Mouse (Mus musculus): ENCODE data around the gene Gm4631. TPM values are rescaled to one million over a fixed set of nuclear protein-coding genes. Genes with fewer than 3 reads are reported as not detected.
"Not testable (repeated sequence)": the region's sequence is repeated elsewhere in the genome, so short reads cannot be mapped to it uniquely, and the experiment has no call there.

Gm4631 gene
- 3.9 and 4.1 TPM in 2 replicates for polyA plus RNA-seq (2015; fragmentation: Nextera tagmentation; extraction: Ambion mirVana)

DNA sequence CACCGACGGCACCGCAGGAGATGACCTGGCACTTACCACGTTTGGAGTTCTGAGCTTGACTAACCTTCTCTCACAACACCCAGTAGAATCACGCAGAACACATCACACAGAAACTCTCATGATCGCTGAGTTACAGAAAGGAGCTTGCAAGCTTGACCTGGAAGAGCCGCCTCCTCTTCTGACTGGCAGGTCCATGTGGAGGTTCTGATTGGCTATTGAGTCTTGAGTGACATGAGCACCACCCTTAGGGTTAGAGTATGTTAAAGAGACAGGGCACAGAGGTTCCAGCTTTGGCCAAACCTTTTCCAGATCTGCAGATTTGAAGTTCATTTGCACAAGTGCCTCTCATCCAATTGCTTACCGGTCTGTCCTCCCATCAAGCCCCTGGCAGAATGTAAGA is at the start of gene Gm4631:
Gene Gm4631, minus strand, starts transcription at position 101 of the 400 bp plus-strand sequence.
- not testable (repeated sequence) for H3K27ac ChIP-seq (replicated peaks); H3K9ac ChIP-seq; H3K36me3 ChIP-seq (replicated peaks); H3K9me3 ChIP-seq (replicated peaks); H3K4me2 ChIP-seq; ATAC-seq (ENCODE audit: insufficient read depth); H3K27me3 ChIP-seq; H3K4me3 ChIP-seq (replicated peaks); H3K4me1 ChIP-seq (replicated peaks)
- WGBS (ENCODE audit: insufficient replicate concordance): no CpG with 5 or more reads among the region's 8 CpGs

DNA sequence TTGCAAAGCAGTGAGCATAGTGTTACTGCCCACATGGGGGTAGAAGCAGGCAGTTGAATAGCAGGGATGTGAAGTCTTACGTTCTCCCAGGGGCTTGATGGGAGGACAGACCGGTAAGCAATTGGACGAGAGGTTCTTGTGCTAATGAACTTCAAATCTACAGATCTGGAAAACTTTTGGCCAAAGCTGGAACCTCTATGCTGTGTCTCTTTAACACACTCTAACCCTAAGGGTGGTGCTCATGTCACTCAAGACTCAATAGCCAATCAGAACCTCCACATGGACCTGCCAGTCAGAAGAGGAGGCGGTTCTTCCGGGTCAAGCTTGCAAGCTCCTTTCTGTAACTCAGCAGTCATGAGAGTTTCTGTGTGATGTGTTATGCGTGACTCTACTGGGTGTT is 34.1 kb upstream of the Gm4631 start, which contains the start of gene Zfp968:
Gene Zfp968, plus strand, starts transcription at position 301 of the 400 bp plus-strand sequence.
- not testable (repeated sequence) for H3K27ac ChIP-seq (replicated peaks); H3K4me1 ChIP-seq (replicated peaks); H3K4me2 ChIP-seq; ATAC-seq (ENCODE audit: insufficient read depth); H3K27me3 ChIP-seq; H3K9me3 ChIP-seq (replicated peaks); H3K4me3 ChIP-seq (replicated peaks); H3K9ac ChIP-seq; H3K36me3 ChIP-seq (replicated peaks)
- no CpG with 5 or more reads among the region's 6 CpGs for WGBS (ENCODE audit: insufficient replicate concordance)

DNA sequence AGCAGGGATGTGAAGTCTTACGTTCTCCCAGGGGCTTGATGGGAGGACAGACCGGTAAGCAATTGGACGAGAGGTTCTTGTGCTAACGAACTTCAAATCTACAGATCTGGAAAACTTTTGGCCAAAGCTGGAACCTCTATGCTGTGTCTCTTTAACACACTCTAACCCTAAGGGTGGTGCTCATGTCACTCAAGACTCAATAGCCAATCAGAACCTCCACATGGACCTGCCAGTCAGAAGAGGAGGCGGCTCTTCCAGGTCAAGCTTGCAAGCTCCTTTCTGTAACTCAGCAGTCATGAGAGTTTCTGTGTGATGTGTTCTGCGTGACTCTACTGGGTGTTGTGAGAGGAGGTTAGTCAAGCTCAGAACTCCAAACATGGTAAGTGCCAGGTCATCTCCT is 63.2 kb downstream of the Gm4631 start, which contains the start of gene Gm14440:
Gene Gm14440, plus strand, starts transcription at position 301 of the 400 bp plus-strand sequence.
- H3K4me2 ChIP-seq; H3K9ac ChIP-seq; H3K27ac ChIP-seq (replicated peaks); H3K36me3 ChIP-seq (replicated peaks); H3K4me3 ChIP-seq (replicated peaks); ATAC-seq (ENCODE audit: insufficient read depth); H3K4me1 ChIP-seq (replicated peaks); H3K9me3 ChIP-seq (replicated peaks); H3K27me3 ChIP-seq: not testable (repeated sequence)
- WGBS (ENCODE audit: insufficient replicate concordance): no CpG with 5 or more reads among the region's 6 CpGs

Other genes with a start within 250 kb of the Gm4631 start
- 1.0 and 1.2 TPM in 2 replicates for gene Gm14399, start 196.2 kb downstream of the Gm4631 start, polyA plus RNA-seq (2015; fragmentation: Nextera tagmentation; extraction: Ambion mirVana)
- gene Gm14443, start 162.3 kb downstream of the Gm4631 start, polyA plus RNA-seq (2015; fragmentation: Nextera tagmentation; extraction: Ambion mirVana): 0.09 TPM in 1 of 2 replicates, not detected in the other
- 1.1 and 1.5 TPM in 2 replicates for gene Gm14391, start 131.3 kb downstream of the Gm4631 start, polyA plus RNA-seq (2015; fragmentation: Nextera tagmentation; extraction: Ambion mirVana)
- gene Gm14440, start 63.1 kb downstream of the Gm4631 start, polyA plus RNA-seq (2015; fragmentation: Nextera tagmentation; extraction: Ambion mirVana): 1.1 TPM in 1 of 2 replicates, not detected in the other
- 0.84 and 1.0 TPM in 2 replicates for gene Zfp968, start 34.2 kb upstream of the Gm4631 start, polyA plus RNA-seq (2015; fragmentation: Nextera tagmentation; extraction: Ambion mirVana)
- 1.9 TPM in 2 replicates for gene Gm4724, start 97.6 kb upstream of the Gm4631 start, polyA plus RNA-seq (2015; fragmentation: Nextera tagmentation; extraction: Ambion mirVana)
- 1.7 and 1.8 TPM in 2 replicates for gene Zfp965, start 131.8 kb upstream of the Gm4631 start, polyA plus RNA-seq (2015; fragmentation: Nextera tagmentation; extraction: Ambion mirVana)

Data from liver, embryonic 15.5 days (tissue).